11 mouse cellular contexts compared by ENCODE assay signal in the genomic region with DNA sequence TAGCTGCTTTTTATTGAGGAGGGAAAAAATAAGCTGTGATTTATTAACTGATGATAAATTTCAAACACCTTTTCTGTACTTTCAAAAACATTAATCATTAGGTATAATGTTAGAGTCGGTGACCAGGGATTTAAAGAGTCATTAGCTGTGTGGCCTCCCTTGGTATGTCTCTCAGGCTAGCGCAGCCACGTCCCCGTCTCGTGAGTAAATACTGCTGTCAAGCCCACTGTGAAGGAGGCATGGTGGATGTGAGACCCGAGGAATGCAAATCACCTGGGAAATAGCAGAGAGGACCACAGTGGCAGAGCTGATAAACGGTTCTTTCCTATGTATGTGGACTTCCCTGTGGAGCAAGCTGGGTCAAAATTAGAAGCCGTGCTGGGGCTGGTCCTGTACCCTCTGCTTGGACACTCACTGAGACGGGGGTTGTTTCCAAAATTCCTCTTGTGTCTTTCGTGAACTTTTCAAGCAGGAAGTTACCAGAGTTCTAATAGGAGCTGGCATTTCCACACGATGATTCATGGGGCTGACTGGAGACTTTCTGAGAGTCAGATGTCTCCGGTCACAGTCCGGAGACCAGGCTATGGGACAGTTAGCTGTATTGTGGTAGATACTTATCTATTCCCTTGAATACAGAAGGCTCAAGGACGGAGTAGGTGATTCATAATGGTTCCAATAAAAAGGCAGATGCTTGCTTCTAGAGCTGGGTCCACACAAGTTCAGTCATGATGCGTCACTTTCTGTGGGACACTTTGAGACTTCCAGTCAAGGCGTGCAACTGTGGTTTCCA.
DNase-seq lines count a peak whose midpoint lies in the region; ATAC-seq lines count a peak whose summit lies in the region.
"Had no signal": no experiment of that assay in that cellular context is flagged by ENCODE, and none has a peak within 500 bp of the region (broad histone marks: within the 10 kb centered on the region; RNA-seq: fewer than 3 reads in every experiment).

No protein-coding gene starts in this region.

- H3K4me1 ChIP-seq in limb, embryonic 12.5 days (replicated peaks) = peaks cover 39% of the 10 kb centered on the region
- H3K4me1 ChIP-seq in limb, embryonic 10.5 days = peaks cover 39% of the 10 kb centered on the region
- H3K4me1 ChIP-seq in liver, embryonic 16.5 days (ENCODE audit: control insufficient read depth, low read depth, low read length) = peaks cover 26% of the 10 kb centered on the region

- DNase-seq in limb, embryonic 10.5 days (ENCODE audit: low spot score) = no peak
- DNase-seq in Muller cell, postnatal 12 days (ENCODE audit: inconsistent ontology term) = peak; percentile 69
- peak; percentile 32 for DNase-seq in c-Kit-positive CD71-negative TER-119-negative erythroid progenitor cells, embryonic 14.5 days (ENCODE audit: low read depth)
- DNase-seq in T-cell, adult 2 months (ENCODE audit: low spot score) = no peak
- DNase-seq: cerebellum, adult 2 months; gastrocnemius, adult 2 months; layer of hippocampus, adult 9-11 months had no signal

- no peaks in the 10 kb centered on the region for H3K36me3 ChIP-seq in limb, embryonic 12.5 days
- H3K36me3 ChIP-seq in limb, embryonic 10.5 days = no peaks in the 10 kb centered on the region
- H3K36me3 ChIP-seq in liver, embryonic 16.5 days (ENCODE audit: control insufficient read depth, insufficient read depth) = no peaks in the 10 kb centered on the region
- H3K36me3 ChIP-seq: embryonic facial prominence, embryonic 13.5 days had no signal

- no peak overlapping the region for H3K4me3 ChIP-seq in limb, embryonic 12.5 days (replicated peaks)
- H3K4me3 ChIP-seq in limb, embryonic 10.5 days = no peak overlapping the region
- H3K4me3 ChIP-seq in liver, embryonic 16.5 days (ENCODE audit: low read depth, low read length) = no peak overlapping the region
- H3K4me3 ChIP-seq: embryonic facial prominence, embryonic 13.5 days; gastrocnemius, adult 2 months had no signal

- WGBS in limb, embryonic 12.5 days = 39% methylated on average over 16 of the region's 16 CpGs
- WGBS in limb, embryonic 10.5 days = 52% methylated on average over 16 of the region's 16 CpGs
- WGBS in liver, embryonic 16.5 days (ENCODE audit: insufficient replicate concordance) = 41% methylated on average over 16 of the region's 16 CpGs

- H3K27me3 ChIP-seq in limb, embryonic 12.5 days = 0 out of 2 replicates have a peak, but pooled peaks cover 5% of the 10 kb centered on the region
- no peaks in the 10 kb centered on the region for H3K27me3 ChIP-seq in limb, embryonic 10.5 days (ENCODE audit: low read depth, poor library complexity, severe bottlenecking)
- no peaks in the 10 kb centered on the region for H3K27me3 ChIP-seq in liver, embryonic 16.5 days (ENCODE audit: control insufficient read depth, insufficient read depth, low read depth, low read length)
- H3K27me3 ChIP-seq: embryonic facial prominence, embryonic 13.5 days had no signal

- H3K9ac ChIP-seq in limb, embryonic 12.5 days (replicated peaks) = no peak overlapping the region
- H3K9ac ChIP-seq in liver, embryonic 16.5 days (ENCODE audit: low read depth, low read length) = no peak overlapping the region
- H3K9ac ChIP-seq: embryonic facial prominence, embryonic 13.5 days had no signal

- peak; percentile 53; the same call in 1 of the 2 replicates for ATAC-seq in limb, embryonic 12.5 days (ENCODE audit: insufficient number of reproducible peaks, insufficient read depth, low FRiP score, low TSS enrichment, low read depth)
- no peak for ATAC-seq in liver, embryonic 16.5 days (ENCODE audit: low read depth)
- no peak for ATAC-seq in frontal cortex, adult (ENCODE audit: low TSS enrichment)

- no peak overlapping the region for H3K27ac ChIP-seq in limb, embryonic 12.5 days
- H3K27ac ChIP-seq in limb, embryonic 10.5 days = no peak overlapping the region
- no peak overlapping the region; the same call in 1 of the 2 replicates for H3K27ac ChIP-seq in liver, embryonic 16.5 days (ENCODE audit: low read length)
- H3K27ac ChIP-seq: embryonic facial prominence, embryonic 13.5 days; gastrocnemius, adult 2 months had no signal

- no peak overlapping the region for H3K4me2 ChIP-seq in limb, embryonic 12.5 days
- peak overlapping the region; percentile 4; the same call in 1 of the 2 replicates for H3K4me2 ChIP-seq in liver, embryonic 16.5 days (ENCODE audit: low read depth, low read length)
- H3K4me2 ChIP-seq: embryonic facial prominence, embryonic 13.5 days had no signal

- peaks cover 6% of the 10 kb centered on the region; the same call in 1 of the 2 replicates for H3K9me3 ChIP-seq in limb, embryonic 12.5 days
- no peaks in the 10 kb centered on the region for H3K9me3 ChIP-seq in limb, embryonic 10.5 days (replicated peaks)
- no peaks in the 10 kb centered on the region for H3K9me3 ChIP-seq in liver, embryonic 16.5 days (replicated peaks; ENCODE audit: control insufficient read depth, low read length)
- H3K9me3 ChIP-seq: embryonic facial prominence, embryonic 13.5 days had no signal

Comparison
In these comparisons a context has a peak if more than half of its experiments do, and no peak if none do; other contexts are left out.
1. DNase-seq: peak in Muller cell, postnatal 12 days (single experiment) and c-Kit-positive CD71-negative TER-119-negative erythroid progenitor cells, embryonic 14.5 days (single experiment); none in limb, embryonic 10.5 days (single experiment) and T-cell, adult 2 months (single experiment).